Mouse (Mus musculus) hindbrain, embryonic 14.5 days (tissue): ENCODE data around the gene Cyp2b19. TPM values are rescaled to one million over a fixed set of nuclear protein-coding genes. Genes with fewer than 3 reads are reported as not detected.

Experiments used
- ATAC-seq: fragments of 200-750 bp; cut with Nextera tagmentation; 2 replicates; pipeline ENCODE4 v1.8.0; 2017; ENCODE audit warnings: moderate number of reproducible peaks, mild to moderate bottlenecking, moderate TSS enrichment, moderate library complexity; ENCODE audit not compliant: low FRiP score
- DNase-seq: peaks from one replicate; pipeline ENCODE4 v3.0.0-alpha.2; 2015; ENCODE audit warnings: low spot score
- H3K27ac ChIP-seq: fragments of 300-500 bp; sonication (generic); 2 replicates; pipeline ENCODE4 v1.5.1; 2014; ENCODE audit warnings: mild to moderate bottlenecking, moderate library complexity
- H3K27me3 ChIP-seq: fragments of 300-500 bp; sonication (generic); 2 replicates; pipeline ENCODE4 v1.6.1; 2014; ENCODE audit warnings: mild to moderate bottlenecking, low read length, mixed read lengths; ENCODE audit not compliant: control insufficient read depth, insufficient read depth
- H3K36me3 ChIP-seq: fragments of 300-500 bp; sonication (generic); replicated peaks from 2 replicates; pipeline ENCODE4 v1.6.1; 2014; ENCODE audit not compliant: control insufficient read depth, insufficient read depth
- H3K4me1 ChIP-seq: fragments of 300-500 bp; sonication (generic); replicated peaks from 2 replicates; pipeline ENCODE4 v1.6.1; 2014; ENCODE audit warnings: antibody characterized with exemption, low read length, mixed read lengths; ENCODE audit not compliant: control insufficient read depth, insufficient read depth
- H3K4me2 ChIP-seq: fragments of 300-500 bp; sonication (generic); replicated peaks from 2 replicates; pipeline ENCODE4 v1.6.1; 2014; ENCODE audit warnings: mild to moderate bottlenecking, moderate library complexity
- H3K4me3 ChIP-seq: fragments of 300-500 bp; sonication (generic); replicated peaks from 2 replicates; pipeline ENCODE4 v1.5.1; 2014; ENCODE audit warnings: mild to moderate bottlenecking, low read length
- H3K9ac ChIP-seq: fragments of 300-500 bp; sonication (generic); 2 replicates; pipeline ENCODE4 v1.6.1; 2014
- H3K9me3 ChIP-seq: fragments of 300-500 bp; sonication (generic); 2 replicates; pipeline ENCODE4 v1.6.1; 2016; ENCODE audit warnings: low read length; ENCODE audit not compliant: control insufficient read depth
- WGBS: fragments of 180-500 bp; shearing (Covaris S2); extraction: QIAGEN DNeasy Blood & Tissue Kit; methylation state at CpG from one replicate; pipeline ENCODE4 v1.1.7; 2014; 5-methylcytosine and 5-hydroxymethylcytosine counted together
- polyA plus RNA-seq: library from polyadenylated mRNA; unstranded; fragments of >200 nt; fragmentation: Nextera tagmentation; extraction: Ambion mirVana; gene quantifications from 2 replicates; pipeline ENCODE4 v1.2.1, GENCODE M21; 2014

The Cyp2b19 gene
- polyA plus RNA-seq, result 0.56 and 0.77 TPM in 2 replicates

DNA sequence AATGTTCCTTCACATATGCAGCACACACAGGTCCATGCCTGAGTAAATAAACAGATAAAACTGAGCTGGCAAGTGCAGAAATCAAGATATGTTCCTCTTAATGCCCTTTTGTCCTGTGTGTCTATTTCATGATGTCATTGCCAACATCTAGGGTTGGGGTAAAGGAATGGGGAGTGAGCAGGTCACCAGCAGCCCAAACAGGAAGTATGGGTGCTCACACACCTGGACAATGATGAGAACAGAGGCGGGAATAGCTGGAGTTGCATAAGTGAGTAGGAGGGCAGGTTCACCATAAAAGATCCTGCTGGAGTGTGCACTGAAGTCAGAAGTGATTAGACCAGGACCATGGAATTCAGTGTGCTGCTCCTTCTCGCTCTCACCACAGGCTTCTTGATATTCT lies at the start of gene Cyp2b19:
Gene Cyp2b19, plus strand, starts transcription at position 301 of the 400 bp plus-strand sequence.
- H3K27ac ChIP-seq, result no peak within 1 kb of the TSS
- no peak for DNase-seq
- H3K4me1 ChIP-seq, result no peaks in the 10 kb centered on the region
- no peak within 1 kb of the TSS for H3K4me2 ChIP-seq
- H3K4me3 ChIP-seq, result no peak within 1 kb of the TSS
- ATAC-seq, result no peak
- no peaks in the 10 kb centered on the region for H3K9me3 ChIP-seq
- 83% methylated on average over 2 of the region's 2 CpGs for WGBS
- H3K9ac ChIP-seq, result no peak within 1 kb of the TSS
- no peaks in the 10 kb centered on the region for H3K27me3 ChIP-seq
- H3K36me3 ChIP-seq, result no peaks in the 10 kb centered on the region

DNA sequence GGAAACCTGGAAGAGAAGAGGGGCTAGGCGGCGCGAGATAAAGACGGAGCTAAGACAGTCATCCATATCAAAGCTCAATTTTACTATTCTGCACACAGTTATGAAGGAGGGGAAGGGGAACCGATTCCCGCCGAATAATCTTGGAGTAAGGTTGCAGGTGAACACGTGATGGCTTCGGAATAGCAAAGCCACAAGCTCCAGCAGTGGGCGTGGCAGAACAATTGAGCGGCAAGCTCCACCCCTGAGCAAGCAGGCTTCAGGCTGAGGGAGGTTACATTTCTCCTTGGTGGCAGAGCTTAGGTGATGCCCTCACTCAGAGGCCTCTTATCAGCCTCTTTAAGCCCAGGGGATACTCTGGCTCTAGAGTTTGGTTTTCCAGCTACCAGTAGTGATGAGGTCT lies 45.9 kb upstream of the Cyp2b19 start:
- WGBS, result 88% methylated on average over 11 of the region's 11 CpGs
- ATAC-seq, result no peak
- Histone ChIP-seq H3K36me3 (no peaks in the 10 kb centered on the region), H3K4me1 (no peaks in the 10 kb centered on the region), H3K27ac (no peak overlapping the region), H3K9me3 (no peaks in the 10 kb centered on the region), H3K4me3 (no peak overlapping the region), H3K9ac (no peak overlapping the region), H3K27me3 (no peaks in the 10 kb centered on the region), H3K4me2 (no peak overlapping the region)
- no peak for DNase-seq

- Histone ChIP-seq H3K27me3 (no peaks in the 10 kb centered on the region), H3K27ac (no peak overlapping the region), H3K4me3 (no peak overlapping the region), H3K9me3 (no peaks in the 10 kb centered on the region), H3K9ac (no peak overlapping the region), H3K36me3 (no peaks in the 10 kb centered on the region), H3K4me1 (no peaks in the 10 kb centered on the region), H3K4me2 (no peak overlapping the region)
- ATAC-seq (no peak), DNase-seq (no peak)
Measured at GRCm38 (mm10) chr7:26738940-26739339, 18.0 kb upstream of the Cyp2b19 start.

- no peak overlapping the region for H3K4me2 ChIP-seq
- H3K27me3 ChIP-seq, result no peaks in the 10 kb centered on the region
- no peak overlapping the region for H3K27ac ChIP-seq
- no peak overlapping the region for H3K4me3 ChIP-seq
- no peak for ATAC-seq
- no peaks in the 10 kb centered on the region for H3K4me1 ChIP-seq
- 82% methylated on average over 4 of the region's 4 CpGs for WGBS
- H3K9ac ChIP-seq, result no peak overlapping the region
- H3K36me3 ChIP-seq, result no peaks in the 10 kb centered on the region
- DNase-seq, result no peak
- H3K9me3 ChIP-seq, result no peaks in the 10 kb centered on the region
Measured at GRCm38 (mm10) chr7:26743948-26744347, 13.0 kb upstream of the Cyp2b19 start.

DNA sequence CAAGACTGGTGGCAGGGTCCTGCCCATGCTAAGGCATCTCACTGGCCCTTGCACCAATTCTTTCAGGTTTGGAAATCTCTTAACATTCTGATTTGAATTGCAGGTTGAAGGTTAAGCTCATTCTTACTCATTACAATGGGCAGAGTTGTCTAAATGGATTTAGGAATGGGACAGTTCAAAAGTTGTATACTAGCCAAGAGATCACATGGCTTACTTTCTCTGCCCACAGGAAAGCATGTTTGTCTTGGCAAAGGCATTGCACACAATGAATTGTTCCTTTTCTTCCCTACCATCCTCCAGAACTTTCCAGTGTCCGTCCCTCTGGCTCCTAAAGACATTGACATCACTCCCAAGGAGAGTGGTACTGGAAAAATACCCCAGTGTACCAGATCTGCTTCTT lies 11.5 kb upstream of the Cyp2b19 start:
- no peak for DNase-seq
- no peaks in the 10 kb centered on the region for H3K4me1 ChIP-seq
- H3K36me3 ChIP-seq, result no peaks in the 10 kb centered on the region
- no peaks in the 10 kb centered on the region for H3K9me3 ChIP-seq
- H3K4me3 ChIP-seq, result no peak overlapping the region
- 64% methylated on average over 1 of the region's 1 CpGs for WGBS
- H3K27ac ChIP-seq, result no peak overlapping the region
- no peak overlapping the region for H3K4me2 ChIP-seq
- no peak for ATAC-seq
- H3K27me3 ChIP-seq, result no peaks in the 10 kb centered on the region
- H3K9ac ChIP-seq, result no peak overlapping the region

DNA sequence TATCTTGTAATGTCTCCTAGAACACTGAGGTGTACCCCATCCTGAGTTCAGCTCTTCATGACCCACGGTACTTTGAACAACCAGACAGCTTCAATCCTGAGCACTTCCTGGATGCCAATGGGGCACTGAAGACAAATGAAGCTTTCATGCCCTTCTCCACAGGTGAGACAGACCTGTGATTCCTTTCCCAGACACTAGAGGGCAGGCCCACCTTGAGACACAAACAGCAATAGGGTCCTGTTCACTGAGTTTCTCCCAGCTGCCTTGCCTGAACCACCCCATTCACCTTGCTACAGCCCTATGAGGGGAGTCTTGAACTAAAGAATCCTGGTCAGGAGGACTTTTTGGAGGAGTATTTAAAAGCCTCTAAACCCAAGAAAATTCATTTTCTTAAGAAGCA lies 10.1 kb downstream of the Cyp2b19 start:
- Histone ChIP-seq H3K4me1 (no peaks in the 10 kb centered on the region), H3K27ac (no peak overlapping the region), H3K27me3 (no peaks in the 10 kb centered on the region), H3K4me2 (no peak overlapping the region), H3K36me3 (no peaks in the 10 kb centered on the region), H3K4me3 (no peak overlapping the region), H3K9ac (no peak overlapping the region), H3K9me3 (no peaks in the 10 kb centered on the region)
- 59% methylated on average over 1 of the region's 1 CpGs for WGBS
- no peak for DNase-seq
- ATAC-seq, result no peak

DNA sequence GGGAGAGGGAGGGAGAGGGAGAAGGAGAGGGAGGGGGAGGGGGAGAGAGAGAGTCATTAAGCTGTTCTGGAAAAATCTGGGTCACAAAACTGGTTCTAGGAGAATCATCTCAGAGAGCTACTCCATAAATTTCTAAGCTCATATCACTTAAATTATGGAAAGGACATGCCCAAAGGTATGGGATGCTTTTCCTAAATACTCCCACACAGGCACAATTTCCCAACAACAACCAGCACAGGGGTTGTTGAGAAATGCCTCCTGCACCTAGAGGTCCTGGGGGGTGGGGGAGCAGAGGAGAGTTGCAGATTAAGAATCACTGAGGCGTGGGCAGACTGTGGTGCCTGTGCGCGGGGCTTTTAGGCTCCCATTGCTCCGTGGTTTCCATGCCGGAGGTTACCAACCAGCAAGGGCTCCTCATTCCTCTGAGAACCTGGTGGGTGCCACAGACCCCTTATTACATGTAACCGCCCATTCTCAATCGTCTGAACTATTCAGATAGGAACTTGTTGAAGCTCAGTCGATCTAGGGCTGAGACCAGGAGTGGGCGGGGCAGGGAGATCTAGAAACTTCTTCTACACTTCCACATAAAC lies 13.0 kb downstream of the Cyp2b19 start:
- no peak for DNase-seq
- WGBS, result 78% methylated on average over 9 of the region's 9 CpGs
- no peaks in the 10 kb centered on the region for H3K4me1 ChIP-seq
- H3K9ac ChIP-seq, result no peak overlapping the region
- H3K9me3 ChIP-seq, result no peaks in the 10 kb centered on the region
- no peaks in the 10 kb centered on the region for H3K36me3 ChIP-seq
- H3K4me2 ChIP-seq, result no peak overlapping the region
- no peaks in the 10 kb centered on the region for H3K27me3 ChIP-seq
- H3K4me3 ChIP-seq, result no peak overlapping the region
- no peak overlapping the region for H3K27ac ChIP-seq
- ATAC-seq, result no peak

- Histone ChIP-seq H3K27me3 (no peaks in the 10 kb centered on the region), H3K36me3 (no peaks in the 10 kb centered on the region), H3K9me3 (no peaks in the 10 kb centered on the region), H3K27ac (no peak overlapping the region), H3K9ac (no peak overlapping the region), H3K4me3 (no peak overlapping the region), H3K4me2 (no peak overlapping the region), H3K4me1 (no peaks in the 10 kb centered on the region)
- 85% methylated on average over 3 of the region's 3 CpGs for WGBS
- DNase-seq, result no peak
- no peak for ATAC-seq
Measured at GRCm38 (mm10) chr7:26772866-26773586, 16.1 kb downstream of the Cyp2b19 start.

DNA sequence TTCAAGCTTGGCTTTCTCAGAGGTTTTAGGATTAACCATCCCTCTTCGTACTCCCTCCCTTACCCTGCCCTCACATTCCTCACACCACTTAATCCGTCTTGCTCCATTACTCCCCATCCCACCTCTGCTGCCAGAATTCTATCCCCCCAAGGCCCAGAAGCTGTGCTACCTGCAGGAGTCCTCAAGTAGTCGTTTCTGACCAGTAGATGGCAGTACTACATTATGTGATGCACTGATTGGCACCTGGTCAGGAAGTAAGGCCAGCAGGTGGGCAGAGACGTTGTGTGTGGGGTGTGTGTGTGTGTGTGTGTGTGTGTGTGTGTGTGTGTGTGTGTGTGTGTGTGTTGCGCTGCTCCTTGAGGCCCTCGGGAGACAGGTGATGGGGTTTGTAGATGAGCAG lies 18.9 kb downstream of the Cyp2b19 start:
- Histone ChIP-seq H3K36me3 (no peaks in the 10 kb centered on the region), H3K27ac (no peak overlapping the region), H3K9me3 (no peaks in the 10 kb centered on the region), H3K9ac (no peak overlapping the region), H3K4me2 (no peak overlapping the region), H3K4me3 (no peak overlapping the region), H3K4me1 (no peaks in the 10 kb centered on the region), H3K27me3 (no peaks in the 10 kb centered on the region)
- DNase-seq (no peak), ATAC-seq (no peak)
- WGBS, result 21% methylated on average over 6 of the region's 6 CpGs
